ENCODE assay signal across 16 mouse cellular contexts in the genomic region with DNA sequence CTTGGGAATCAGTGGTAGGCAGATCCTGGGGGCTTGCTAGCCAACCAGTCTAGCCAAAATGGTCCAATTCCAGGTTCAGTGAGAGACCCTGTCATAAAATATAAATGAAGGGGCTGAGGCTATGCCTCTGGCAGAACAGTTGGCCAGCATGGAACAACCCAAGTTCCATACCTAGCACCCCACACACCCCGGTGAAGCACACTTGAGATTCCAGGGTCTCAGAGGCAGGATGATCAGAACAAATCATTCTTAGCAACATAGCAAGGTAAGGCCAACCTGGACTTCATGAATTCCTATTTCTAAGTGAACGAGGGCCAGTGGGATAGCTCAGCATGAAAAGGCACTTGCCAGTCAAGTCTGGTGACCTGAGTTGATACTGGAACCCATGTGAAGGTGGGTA. TPM values are rescaled to one million over a fixed set of nuclear protein-coding genes. Genes with fewer than 3 reads are reported as not detected.
DNase-seq lines count a peak whose midpoint lies in the region.
"Had no signal": no experiment of that assay in that cellular context is flagged by ENCODE, and none has a peak within 500 bp of the region (broad histone marks: within the 10 kb centered on the region; RNA-seq: fewer than 3 reads in every experiment).

No protein-coding gene starts in this region.

- peaks cover 51% of the 10 kb centered on the region for H3K4me1 ChIP-seq in embryonic facial prominence, embryonic 10.5 days

- H3K27me3 ChIP-seq in embryonic facial prominence, embryonic 10.5 days (replicated peaks; ENCODE audit: low read depth, poor library complexity, severe bottlenecking) = peaks cover 5% of the 10 kb centered on the region; the same call in 1 of the 2 replicates
- H3K27me3 ChIP-seq: embryonic facial prominence, embryonic 13.5 days; forebrain, embryonic 12.5 days; heart, embryonic 15.5 days; intestine, embryonic 15.5 days had no signal

- no peaks in the 10 kb centered on the region for H3K9me3 ChIP-seq in embryonic facial prominence, embryonic 10.5 days
- H3K9me3 ChIP-seq: embryonic facial prominence, embryonic 13.5 days; forebrain, embryonic 12.5 days; heart, embryonic 15.5 days; hindbrain, embryonic 10.5 days; intestine, embryonic 15.5 days had no signal

- H3K4me3 ChIP-seq in embryonic facial prominence, embryonic 10.5 days = peak overlapping the region; percentile 16; the same call in 1 of the 2 replicates
- H3K4me3 ChIP-seq: embryonic facial prominence, embryonic 13.5 days; forebrain, embryonic 12.5 days; heart, adult 2 months; heart, embryonic 15.5 days; intestine, embryonic 15.5 days had no signal

- peaks cover 37% of the 10 kb centered on the region for H3K36me3 ChIP-seq in embryonic facial prominence, embryonic 10.5 days (replicated peaks)

- no peak overlapping the region for H3K27ac ChIP-seq in embryonic facial prominence, embryonic 10.5 days (replicated peaks)
- H3K27ac ChIP-seq: embryonic facial prominence, embryonic 13.5 days; forebrain, embryonic 12.5 days; heart, adult 2 months; heart, embryonic 15.5 days; hindbrain, embryonic 10.5 days; hindbrain, embryonic 14.5 days; intestine, embryonic 15.5 days had no signal

- DNase-seq in cerebellum, adult 8-10 months = peak; percentile 25
- no peak for DNase-seq in cerebellum, postnatal 10 days
- peak; percentile 5 for DNase-seq in layer of hippocampus, adult 9-11 months
- no peak for DNase-seq in layer of hippocampus, postnatal 25 days (ENCODE audit: extremely low spot score in 1 of 2, low spot score in 1 of 2)
- DNase-seq in cerebellum, adult 9-11 months = peak; percentile 53
- DNase-seq in embryonic facial prominence, embryonic 10.5 days (ENCODE audit: low spot score) = no peak
- DNase-seq: adrenal gland, adult 2 months; adrenal gland, postnatal 25 days; gastrocnemius, postnatal 10 days; heart, adult 2 months had no signal

- 91% methylated on average over 2 of the region's 2 CpGs for WGBS in embryonic facial prominence, embryonic 10.5 days

RNA-seq across cellular contexts. Expression of a gene that starts 1.8 kb away (rescaled TPM):
- total RNA-seq in layer of hippocampus, postnatal 25 days (2021) = 10 to 100 TPM; 95.6 to 97.2 TPM
- polyA plus RNA-seq in embryonic facial prominence, embryonic 10.5 days (2016; fragmentation: Nextera tagmentation; extraction: Ambion mirVana) = 131 and 134 TPM in 2 replicates

RNA-seq across cellular contexts. Expression of a gene that starts 2.4 kb away (rescaled TPM):
- 10 to 100 TPM; 49.9 to 54.7 TPM for total RNA-seq in layer of hippocampus, postnatal 25 days (2021)
- polyA plus RNA-seq in embryonic facial prominence, embryonic 10.5 days (2016; fragmentation: Nextera tagmentation; extraction: Ambion mirVana) = 223 and 236 TPM in 2 replicates

RNA-seq across cellular contexts. Expression of a gene that starts 3.7 kb away (rescaled TPM):
- 100 to 1,000 TPM; 235 to 284 TPM for total RNA-seq in layer of hippocampus, postnatal 25 days (2021)
- polyA plus RNA-seq in embryonic facial prominence, embryonic 10.5 days (2016; fragmentation: Nextera tagmentation; extraction: Ambion mirVana) = 66.4 and 69.4 TPM in 2 replicates

RNA-seq across cellular contexts. Expression of a gene that starts 18.6 kb away (rescaled TPM):
- 10 to 100 TPM; 53.5 to 58.0 TPM for total RNA-seq in layer of hippocampus, postnatal 25 days (2021)
- polyA plus RNA-seq in embryonic facial prominence, embryonic 10.5 days (2016; fragmentation: Nextera tagmentation; extraction: Ambion mirVana) = 2.4 and 3.2 TPM in 2 replicates

RNA-seq across cellular contexts. Expression of a gene that starts 20.7 kb away (rescaled TPM):
- total RNA-seq in layer of hippocampus, postnatal 25 days (2021) = 10 to 100 TPM; 28.4 to 36.4 TPM
- 24.5 and 25.3 TPM in 2 replicates for polyA plus RNA-seq in embryonic facial prominence, embryonic 10.5 days (2016; fragmentation: Nextera tagmentation; extraction: Ambion mirVana)

Comparison
In these comparisons a context has a peak if more than half of its experiments do, and no peak if none do; other contexts are left out.
1. DNase-seq: peak in cerebellum, adult 8-10 months (single experiment), layer of hippocampus, adult 9-11 months (single experiment) and cerebellum, adult 9-11 months (single experiment); none in cerebellum, postnatal 10 days (0 of 2), layer of hippocampus, postnatal 25 days (0 of 2) and embryonic facial prominence, embryonic 10.5 days (single experiment).